Mouse (Mus musculus) liver, adult 2 months (tissue): Measurements from ENCODE around the gene Cnga2.

Experiments
- CTCF ChIP-seq: fragments of 200-500 bp; IDR thresholded peaks from 2 replicates; pipeline ENCODE4 v1.5.1; 2011; ENCODE audit warnings: low read depth, low read length, control low read depth
- POLR2A ChIP-seq: fragments of 200-500 bp; IDR thresholded peaks from 2 replicates; pipeline ENCODE4 v1.6.1; 2011; ENCODE audit warnings: low read length, control low read depth; ENCODE audit not compliant: insufficient read depth; ENCODE audit errors: extremely low read depth

GRCm38 (mm10) chrX:72044056-72044455 is 52.4 kb downstream of the Cnga2 start:
- no peak for TF ChIP-seq CTCF
- no peak for TF ChIP-seq POLR2A
